Mouse (Mus musculus): ENCODE data around the gene Bcat2. TPM values are rescaled to one million over a fixed set of nuclear protein-coding genes. Genes with fewer than 3 reads are reported as not detected.

The Bcat2 gene
- polyA plus RNA-seq, 1 experiment from 2014 or later: 44.0 TPM

GRCm38 (mm10) chr7:45568601-45569473 lies 1.1 kb upstream of the Bcat2 start:
- Histone ChIP-seq H3K4me2 (ENCODE audit: low read depth, low read length) (peak overlapping the region; percentile 94), H3K36me3 (ENCODE audit: control insufficient read depth, insufficient read depth) (no peaks in the 10 kb centered on the region), H3K27ac (ENCODE audit: low read length) (peak overlapping the region; percentile 86), H3K9me3 (replicated peaks; ENCODE audit: control insufficient read depth, low read length) (no peaks in the 10 kb centered on the region), H3K4me1 (ENCODE audit: control insufficient read depth, low read depth, low read length) (peaks cover 62% of the 10 kb centered on the region), H3K27me3 (ENCODE audit: control insufficient read depth, insufficient read depth, low read depth, low read length) (no peaks in the 10 kb centered on the region), H3K4me3 (ENCODE audit: low read depth, low read length) (peak overlapping the region; percentile 63), H3K9ac (ENCODE audit: low read depth, low read length) (peak overlapping the region; percentile 39; the same call in 1 of the 2 replicates)
- WGBS (ENCODE audit: insufficient replicate concordance): 29% methylated on average over 10 of the region's 10 CpGs
- peak; percentile 33; the same call in 1 of the 2 replicates for ATAC-seq (ENCODE audit: low read depth)

DNA sequence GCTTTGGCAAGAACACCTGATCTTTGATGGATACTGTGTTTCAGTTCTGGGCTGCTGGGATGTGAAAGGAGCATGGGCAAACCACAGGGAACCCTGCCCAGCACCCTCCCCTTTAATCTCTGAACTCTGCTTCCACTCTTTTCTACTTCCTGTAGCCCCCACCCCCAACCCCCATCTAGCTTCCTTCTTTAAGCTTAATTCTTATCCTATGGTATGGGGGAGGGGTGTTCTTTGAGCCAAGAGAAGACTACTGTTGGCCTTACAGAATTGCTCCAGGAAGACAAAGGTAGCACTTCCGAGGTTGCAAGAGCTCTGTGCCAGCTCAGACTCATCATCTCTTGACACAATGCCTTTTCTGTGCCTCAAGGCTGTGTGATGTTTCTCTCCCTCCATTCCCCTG lies 2.0 kb downstream of the Bcat2 start:
- no peaks in the 10 kb centered on the region for H3K9me3 ChIP-seq (replicated peaks; ENCODE audit: control insufficient read depth, low read length)
- no peaks in the 10 kb centered on the region for H3K27me3 ChIP-seq (ENCODE audit: control insufficient read depth, insufficient read depth, low read depth, low read length)
- no peak for ATAC-seq (ENCODE audit: low read depth)
- H3K27ac ChIP-seq (ENCODE audit: low read length): no peak overlapping the region; the same call in 1 of the 2 replicates
- H3K9ac ChIP-seq (ENCODE audit: low read depth, low read length): no peak overlapping the region; the same call in 1 of the 2 replicates
- H3K4me3 ChIP-seq (ENCODE audit: low read depth, low read length): peak overlapping the region; percentile 65; the same call in 1 of the 2 replicates
- WGBS (ENCODE audit: insufficient replicate concordance): 16% methylated on average over 1 of the region's 1 CpGs
- peak overlapping the region; percentile 73 for H3K4me2 ChIP-seq (ENCODE audit: low read depth, low read length)
- H3K36me3 ChIP-seq (ENCODE audit: control insufficient read depth, insufficient read depth): 0 out of 2 replicates have a peak, but pooled peaks cover 6% of the 10 kb centered on the region
- peaks cover 59% of the 10 kb centered on the region for H3K4me1 ChIP-seq (ENCODE audit: control insufficient read depth, low read depth, low read length)

- H3K4me2 ChIP-seq (ENCODE audit: low read depth, low read length): peak overlapping the region; percentile 53
- 48% methylated on average over 8 of the region's 8 CpGs for WGBS (ENCODE audit: insufficient replicate concordance)
- no peaks in the 10 kb centered on the region for H3K27me3 ChIP-seq (ENCODE audit: control insufficient read depth, insufficient read depth, low read depth, low read length)
- ATAC-seq (ENCODE audit: low read depth): no peak
- peak overlapping the region; percentile 58 for H3K4me3 ChIP-seq (ENCODE audit: low read depth, low read length)
- 0 out of 2 replicates have a peak, but pooled peaks cover 6% of the 10 kb centered on the region for H3K36me3 ChIP-seq (ENCODE audit: control insufficient read depth, insufficient read depth)
- H3K9me3 ChIP-seq (replicated peaks; ENCODE audit: control insufficient read depth, low read length): no peaks in the 10 kb centered on the region
- peak overlapping the region; percentile 47 for H3K9ac ChIP-seq (ENCODE audit: low read depth, low read length)
- peak overlapping the region; percentile 50 for H3K27ac ChIP-seq (ENCODE audit: low read length)
- H3K4me1 ChIP-seq (ENCODE audit: control insufficient read depth, low read depth, low read length): peaks cover 41% of the 10 kb centered on the region
Measured at GRCm38 (mm10) chr7:45573954-45574353, 4.0 kb downstream of the Bcat2 start.

GRCm38 (mm10) chr7:45574472-45575379 lies 4.8 kb downstream of the Bcat2 start:
- peak overlapping the region; percentile 58 for H3K4me3 ChIP-seq (ENCODE audit: low read depth, low read length)

DNA sequence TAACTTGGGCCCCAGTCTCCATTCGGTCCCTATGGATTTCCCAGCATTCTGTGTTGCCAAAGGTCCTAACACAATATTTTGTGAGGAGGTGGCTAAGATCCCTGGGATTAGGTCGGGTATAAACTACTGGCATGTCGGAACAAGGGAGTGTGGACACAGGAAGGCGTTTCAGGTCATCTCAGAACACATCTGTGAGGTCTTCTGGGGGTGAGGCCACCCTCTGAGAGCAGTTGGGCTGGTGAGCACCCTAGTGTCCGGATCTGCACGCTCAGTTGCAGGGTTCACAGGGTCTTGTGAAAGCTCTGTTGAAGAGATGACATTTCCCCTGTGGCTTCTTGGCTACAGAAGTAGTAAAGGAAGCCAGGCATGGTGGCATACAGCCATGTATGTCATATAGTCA lies 16.0 kb downstream of the Bcat2 start:
- 74% methylated on average over 6 of the region's 6 CpGs for WGBS (ENCODE audit: insufficient replicate concordance)
- Histone ChIP-seq H3K9ac (ENCODE audit: low read depth, low read length) (no peak overlapping the region), H3K4me1 (ENCODE audit: control insufficient read depth, low read depth, low read length) (peaks cover 4% of the 10 kb centered on the region), H3K4me2 (ENCODE audit: low read depth, low read length) (no peak overlapping the region), H3K4me3 (ENCODE audit: low read depth, low read length) (no peak overlapping the region), H3K27me3 (ENCODE audit: control insufficient read depth, insufficient read depth, low read depth, low read length) (no peaks in the 10 kb centered on the region), H3K27ac (ENCODE audit: low read length) (no peak overlapping the region), H3K9me3 (replicated peaks; ENCODE audit: control insufficient read depth, low read length) (no peaks in the 10 kb centered on the region), H3K36me3 (ENCODE audit: control insufficient read depth, insufficient read depth) (peaks cover 9% of the 10 kb centered on the region; the same call in 1 of the 2 replicates)
- ATAC-seq (ENCODE audit: low read depth): no peak

More at GRCm38 (mm10) chr7:45574472-45575379, 4.8 kb downstream of the Bcat2 start:
- peak overlapping the region; percentile 53 for H3K4me2 ChIP-seq (ENCODE audit: low read depth, low read length)
- ATAC-seq (ENCODE audit: low read depth): peak; percentile 68
- peak overlapping the region; percentile 62 for H3K27ac ChIP-seq (ENCODE audit: low read length)
- peaks cover 33% of the 10 kb centered on the region for H3K4me1 ChIP-seq (ENCODE audit: control insufficient read depth, low read depth, low read length)
- WGBS (ENCODE audit: insufficient replicate concordance): 64% methylated on average over 15 of the region's 15 CpGs
- peak overlapping the region; percentile 54 for H3K9ac ChIP-seq (ENCODE audit: low read depth, low read length)
- H3K9me3 ChIP-seq (replicated peaks; ENCODE audit: control insufficient read depth, low read length): no peaks in the 10 kb centered on the region
- no peaks in the 10 kb centered on the region for H3K27me3 ChIP-seq (ENCODE audit: control insufficient read depth, insufficient read depth, low read depth, low read length)
- H3K36me3 ChIP-seq (ENCODE audit: control insufficient read depth, insufficient read depth): 0 out of 2 replicates have a peak, but pooled peaks cover 6% of the 10 kb centered on the region

DNA sequence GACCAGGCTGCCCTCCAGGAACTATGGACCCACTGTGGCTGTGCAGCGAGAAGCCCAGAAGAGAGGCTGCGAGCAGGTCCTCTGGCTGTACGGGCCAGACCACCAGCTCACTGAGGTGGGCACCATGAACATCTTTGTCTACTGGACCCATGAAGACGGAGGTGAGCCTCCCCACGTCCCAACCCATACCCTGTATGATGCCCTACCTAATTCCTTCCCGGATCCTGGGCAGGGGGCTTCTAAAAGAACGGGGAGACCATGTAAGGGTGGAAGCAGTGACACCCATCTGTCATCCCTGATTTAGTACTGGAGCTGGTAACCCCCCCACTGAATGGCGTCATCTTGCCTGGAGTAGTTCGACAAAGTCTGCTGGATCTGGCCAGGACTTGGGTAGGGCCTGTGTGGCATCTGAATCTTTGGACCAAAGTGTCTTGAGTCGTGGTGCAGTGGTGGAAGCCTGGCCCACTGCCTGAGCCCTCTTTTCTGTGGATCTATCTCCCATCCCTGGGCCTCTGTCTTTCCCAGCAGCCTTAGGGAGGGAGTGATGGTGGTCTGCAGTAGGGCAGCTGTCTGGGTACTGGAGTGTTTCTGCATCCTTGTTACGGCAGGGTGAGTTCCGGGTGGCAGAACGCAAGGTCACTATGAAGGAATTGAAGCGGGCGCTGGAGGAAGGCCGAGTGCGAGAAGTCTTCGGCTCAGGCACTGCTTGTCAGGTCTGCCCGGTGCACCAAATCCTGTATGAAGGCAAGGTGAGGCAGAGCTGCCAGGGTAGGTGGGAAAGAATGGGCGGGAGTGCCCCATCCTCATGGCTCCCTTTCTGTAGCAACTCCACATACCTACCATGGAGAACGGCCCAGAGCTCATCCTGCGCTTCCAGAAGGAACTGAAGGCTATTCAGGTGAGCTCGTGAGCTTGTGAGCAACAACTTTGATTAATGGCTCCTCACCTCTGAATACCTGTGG lies 18.0 kb downstream of the Bcat2 start:
- WGBS (ENCODE audit: insufficient replicate concordance): 86% methylated on average over 23 of the region's 23 CpGs
- peaks cover 7% of the 10 kb centered on the region; the same call in 1 of the 2 replicates for H3K36me3 ChIP-seq (ENCODE audit: control insufficient read depth, insufficient read depth)

DNA sequence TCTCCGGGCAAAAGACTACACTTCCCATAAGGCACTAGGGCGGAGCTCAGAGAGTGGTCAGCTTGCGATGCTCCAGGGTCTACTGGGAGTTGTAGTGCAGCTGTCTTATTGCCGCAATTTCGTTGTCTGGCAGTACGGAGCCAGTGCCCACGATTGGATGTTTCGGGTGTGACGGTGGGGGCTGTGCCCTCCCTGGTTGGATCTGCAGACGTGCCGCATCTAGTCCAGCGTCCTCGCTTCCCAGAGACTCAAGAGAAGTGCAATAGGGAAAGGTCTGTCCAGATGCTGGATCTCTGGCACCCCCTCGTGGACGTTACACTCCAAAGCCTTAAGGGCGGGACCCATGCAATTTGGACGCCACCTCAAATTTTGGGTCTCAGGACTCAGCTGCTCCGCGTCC lies 19.2 kb downstream of the Bcat2 start:
- H3K4me3 ChIP-seq (ENCODE audit: low read depth, low read length): peak overlapping the region; percentile 55
- ATAC-seq (ENCODE audit: low read depth): peak; percentile 90
- peak overlapping the region; percentile 62 for H3K4me2 ChIP-seq (ENCODE audit: low read depth, low read length)
- no peak overlapping the region for H3K27ac ChIP-seq (ENCODE audit: low read length)
- H3K4me1 ChIP-seq (ENCODE audit: control insufficient read depth, low read depth, low read length): peaks cover 6% of the 10 kb centered on the region
- H3K9ac ChIP-seq (ENCODE audit: low read depth, low read length): 0 out of 2 replicates have a peak overlapping the region, but pooled peaks have one; percentile 21
- no peaks in the 10 kb centered on the region for H3K9me3 ChIP-seq (replicated peaks; ENCODE audit: control insufficient read depth, low read length)
- H3K27me3 ChIP-seq (ENCODE audit: control insufficient read depth, insufficient read depth, low read depth, low read length): no peaks in the 10 kb centered on the region
- H3K36me3 ChIP-seq (ENCODE audit: control insufficient read depth, insufficient read depth): peaks cover 6% of the 10 kb centered on the region; the same call in 1 of the 2 replicates
- 7% methylated on average over 19 of the region's 19 CpGs for WGBS (ENCODE audit: insufficient replicate concordance)

More for the DNA sequence above, 18.0 kb downstream of the Bcat2 start:
- H3K9me3 ChIP-seq (replicated peaks; ENCODE audit: control insufficient read depth, low read length): no peaks in the 10 kb centered on the region
- no peak overlapping the region for H3K27ac ChIP-seq (ENCODE audit: low read length)
- no peaks in the 10 kb centered on the region for H3K27me3 ChIP-seq (ENCODE audit: control insufficient read depth, insufficient read depth, low read depth, low read length)
- H3K9ac ChIP-seq (ENCODE audit: low read depth, low read length): no peak overlapping the region
- H3K4me1 ChIP-seq (ENCODE audit: control insufficient read depth, low read depth, low read length): peaks cover 6% of the 10 kb centered on the region
- no peak overlapping the region for H3K4me2 ChIP-seq (ENCODE audit: low read depth, low read length)
- ATAC-seq (ENCODE audit: low read depth): no peak
- no peak overlapping the region for H3K4me3 ChIP-seq (ENCODE audit: low read depth, low read length)

DNA sequence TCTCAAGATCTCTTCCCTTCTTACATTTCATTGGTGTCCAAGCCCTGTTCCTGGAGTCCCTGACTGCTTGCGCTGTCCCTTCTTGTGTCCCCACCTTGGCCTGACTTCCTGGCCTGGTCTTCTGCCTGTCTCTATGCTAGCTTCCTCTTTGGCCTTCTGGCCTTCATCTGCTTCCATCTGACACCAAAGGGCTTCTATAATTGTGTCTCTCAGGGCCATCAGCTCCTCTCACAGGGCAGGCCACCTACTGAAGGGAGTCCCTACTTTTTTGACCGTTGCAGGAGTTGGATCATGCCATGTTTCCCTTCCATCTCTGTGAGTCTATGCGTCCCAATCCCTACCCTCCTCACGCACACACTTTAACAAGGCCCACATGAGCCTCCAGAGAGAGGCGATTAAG lies 19.9 kb downstream of the Bcat2 start:
- ATAC-seq (ENCODE audit: low read depth): no peak
- Histone ChIP-seq H3K9me3 (replicated peaks; ENCODE audit: control insufficient read depth, low read length) (no peaks in the 10 kb centered on the region), H3K4me2 (ENCODE audit: low read depth, low read length) (no peak overlapping the region), H3K9ac (ENCODE audit: low read depth, low read length) (no peak overlapping the region), H3K27me3 (ENCODE audit: control insufficient read depth, insufficient read depth, low read depth, low read length) (no peaks in the 10 kb centered on the region), H3K36me3 (ENCODE audit: control insufficient read depth, insufficient read depth) (0 out of 2 replicates have a peak, but pooled peaks cover 3% of the 10 kb centered on the region), H3K27ac (ENCODE audit: low read length) (no peak overlapping the region), H3K4me3 (ENCODE audit: low read depth, low read length) (no peak overlapping the region), H3K4me1 (ENCODE audit: control insufficient read depth, low read depth, low read length) (peaks cover 6% of the 10 kb centered on the region)
- 81% methylated on average over 5 of the region's 5 CpGs for WGBS (ENCODE audit: insufficient replicate concordance)
